Mouse (Mus musculus) embryo, embryonic 10 days (tissue): ENCODE results near the gene Med12l.

Experiments used
- DNase-seq: peaks from one replicate; pipeline ENCODE4 v3.0.0-alpha.2; 2015; ENCODE audit warnings: low spot score

The Med12l gene

GRCm38 (mm10) chr3:59316077-59316476 is 310.5 kb downstream of the Med12l start:
- DNase-seq = no peak

- DNase-seq = peak; percentile 78
Measured at GRCm38 (mm10) chr3:59321278-59321876, 315.8 kb downstream of the Med12l start.

GRCm38 (mm10) chr3:59328526-59328925 is 322.9 kb downstream of the Med12l start:
- DNase-seq = no peak

- no peak for DNase-seq
Measured at GRCm38 (mm10) chr3:59341647-59342427, 336.2 kb downstream of the Med12l start.

GRCm38 (mm10) chr3:59343026-59343425 is 337.4 kb downstream of the Med12l start:
- DNase-seq = no peak

GRCm38 (mm10) chr3:59344065-59344905 is 338.7 kb downstream of the Med12l start, which contains the start of gene Igsf10:
Gene Igsf10, minus strand, starts transcription at chr3:59344394.
- DNase-seq = peak; percentile 92

GRCm38 (mm10) chr3:59351768-59352167 is 346.1 kb downstream of the Med12l start:
- DNase-seq = no peak

GRCm38 (mm10) chr3:59354156-59354555 is 348.5 kb downstream of the Med12l start:
- DNase-seq = no peak

- peak; percentile 29 for DNase-seq
Measured at GRCm38 (mm10) chr3:59360102-59360501, 354.5 kb downstream of the Med12l start.

- DNase-seq = no peak
Measured at GRCm38 (mm10) chr3:59361895-59362294, 356.3 kb downstream of the Med12l start.
